Mouse (Mus musculus) olfactory bulb, adult 2 months (tissue): ENCODE measurements around the gene Antxr2.

Experiments
- CTCF ChIP-seq: fragments of 200-500 bp; IDR thresholded peaks from 2 replicates; pipeline ENCODE4 v1.5.1; 2012; ENCODE audit warnings: low read depth, mild to moderate bottlenecking, low read length, moderate library complexity; ENCODE audit not compliant: insufficient read depth
- POLR2A ChIP-seq: fragments of 200-500 bp; IDR thresholded peaks from 2 replicates; pipeline ENCODE4 v1.6.1; 2012; ENCODE audit warnings: mild to moderate bottlenecking, low read depth, low read length, moderate library complexity; ENCODE audit not compliant: insufficient read depth

GRCm38 (mm10) chr5:97839271-97839923 lies 191.4 kb downstream of the Antxr2 start:
- TF ChIP-seq CTCF (no peak), POLR2A (no peak)
